In genomic region chr7:110122565-110123422, GRCm38 (mm10) we compare ENCODE assay signal across 8 mouse cellular contexts. TPM values are rescaled to one million over a fixed set of nuclear protein-coding genes. Genes with fewer than 3 reads are reported as not detected.
DNase-seq lines count a peak whose midpoint lies in the region; ATAC-seq and TF ChIP-seq lines count a peak whose summit lies in the region.

No protein-coding gene starts in this region.

- under 1% methylated on average over 68 of the region's 74 CpGs for WGBS in forebrain, postnatal 0 days
- 0% methylated on average over 67 of the region's 74 CpGs for WGBS in lung, embryonic 16.5 days

- no peaks in the 10 kb centered on the region for H3K4me1 ChIP-seq in forebrain, postnatal 0 days (ENCODE audit: insufficient read depth)
- peaks cover 6% of the 10 kb centered on the region for H3K4me1 ChIP-seq in lung, embryonic 16.5 days (replicated peaks; ENCODE audit: control insufficient read depth, insufficient read depth, low read length)

- peak; percentile 67 for DNase-seq in MN1 (ENCODE audit: low spot score)
- peak; percentile 68 to 82 for DNase-seq in cerebellum, adult 18-20 months
- DNase-seq in forebrain, postnatal 0 days: peak; percentile 62
- DNase-seq in heart, postnatal 4 days: peak; percentile 74
- DNase-seq in layer of hippocampus, adult 9-11 months: peak; percentile 35
- DNase-seq in retina, postnatal 1 day: peak; percentile 64
- peak; percentile 62 to 65 for DNase-seq in urinary bladder, postnatal 4 days (ENCODE audit: low spot score in 2 of 2)

- no peaks in the 10 kb centered on the region for H3K27me3 ChIP-seq in forebrain, postnatal 0 days (ENCODE audit: insufficient read depth, low read length)
- no peaks in the 10 kb centered on the region for H3K27me3 ChIP-seq in lung, embryonic 16.5 days (ENCODE audit: control insufficient read depth, insufficient read depth, low read depth, low read length)

- peak overlapping the region; percentile 94 for H3K4me2 ChIP-seq in forebrain, postnatal 0 days (ENCODE audit: low read depth)
- peak overlapping the region; percentile 58 for H3K4me2 ChIP-seq in lung, embryonic 16.5 days (ENCODE audit: low read depth, low read length)

- H3K9ac ChIP-seq in forebrain, postnatal 0 days: peak overlapping the region; percentile 57
- peak overlapping the region; percentile 92 for H3K9ac ChIP-seq in lung, embryonic 16.5 days (ENCODE audit: low read length)

- TF ChIP-seq CTCF in forebrain, postnatal 0 days (IDR thresholded peaks at IDR 0.05; ENCODE audit: low read depth): no peak

- peak overlapping the region; percentile 77 for H3K27ac ChIP-seq in forebrain, postnatal 0 days (ENCODE audit: low read depth, low read length)
- H3K27ac ChIP-seq in lung, embryonic 16.5 days (ENCODE audit: low read length): peak overlapping the region; percentile 97

- H3K36me3 ChIP-seq in forebrain, postnatal 0 days (ENCODE audit: insufficient read depth): no peaks in the 10 kb centered on the region
- peaks cover 8% of the 10 kb centered on the region for H3K36me3 ChIP-seq in lung, embryonic 16.5 days (ENCODE audit: control insufficient read depth, insufficient read depth, low read length)

- ATAC-seq in forebrain, postnatal 0 days: peak; percentile 32
- ATAC-seq in lung, embryonic 16.5 days (ENCODE audit: low read depth): peak; percentile 13

- H3K9me3 ChIP-seq in forebrain, postnatal 0 days (ENCODE audit: low read length): no peaks in the 10 kb centered on the region
- H3K9me3 ChIP-seq in lung, embryonic 16.5 days (ENCODE audit: control insufficient read depth, low read length): no peaks in the 10 kb centered on the region

- H3K4me3 ChIP-seq in forebrain, postnatal 0 days (ENCODE audit: low read depth, low read length): peak overlapping the region; percentile 71
- H3K4me3 ChIP-seq in lung, embryonic 16.5 days (ENCODE audit: low read length): peak overlapping the region; percentile 98

RNA-seq across cellular contexts. Expression of gene Wee1, which starts 0.9 kb away (rescaled TPM):
- total RNA-seq in forebrain, postnatal 0 days (2014; rRNA removed): 3.1 and 5.8 TPM in 2 replicates
- polyA plus RNA-seq in forebrain, postnatal 0 days (2015; fragmentation: Nextera tagmentation; extraction: Ambion mirVana): 3.3 and 4.4 TPM in 2 replicates
- 10 to 100 TPM; 42.5 to 45.8 TPM for total RNA-seq in heart, postnatal 4 days (2021)
- 23.4 and 24.3 TPM in 2 replicates for polyA plus RNA-seq in lung, embryonic 16.5 days (2015; fragmentation: Nextera tagmentation; extraction: Ambion mirVana)

Comparison
In these comparisons a context has a peak if more than half of its experiments do, and no peak if none do; other contexts are left out.
1. Peak in every context shown above with its lines: DNase-seq, ATAC-seq, H3K4me3 ChIP-seq and H3K27ac ChIP-seq.